Mouse (Mus musculus): ENCODE data around the gene Eya4.

Eya4 gene

GRCm38 (mm10) chr10:23073431-23073830 lies 277.2 kb downstream of the Eya4 start:
- no peak for DNase-seq (ENCODE audit: low read depth, low spot score)

- DNase-seq (ENCODE audit: low read depth, low spot score) = no peak
Measured at GRCm38 (mm10) chr10:23063637-23064036, 286.9 kb downstream of the Eya4 start.

GRCm38 (mm10) chr10:23062719-23063118 lies 287.9 kb downstream of the Eya4 start:
- DNase-seq (ENCODE audit: low read depth, low spot score) = no peak

GRCm38 (mm10) chr10:23060694-23061060 lies 289.9 kb downstream of the Eya4 start:
- no peak for DNase-seq (ENCODE audit: low read depth, low spot score)

- DNase-seq (ENCODE audit: low read depth, low spot score) = no peak
Measured at GRCm38 (mm10) chr10:23060041-23060693, 290.4 kb downstream of the Eya4 start.

- DNase-seq (ENCODE audit: low read depth, low spot score) = no peak
Measured at GRCm38 (mm10) chr10:23053379-23053915, 297.1 kb downstream of the Eya4 start.

Data from CD4-positive helper T cell, adult 2 months (primary cell).